In the genomic region with DNA sequence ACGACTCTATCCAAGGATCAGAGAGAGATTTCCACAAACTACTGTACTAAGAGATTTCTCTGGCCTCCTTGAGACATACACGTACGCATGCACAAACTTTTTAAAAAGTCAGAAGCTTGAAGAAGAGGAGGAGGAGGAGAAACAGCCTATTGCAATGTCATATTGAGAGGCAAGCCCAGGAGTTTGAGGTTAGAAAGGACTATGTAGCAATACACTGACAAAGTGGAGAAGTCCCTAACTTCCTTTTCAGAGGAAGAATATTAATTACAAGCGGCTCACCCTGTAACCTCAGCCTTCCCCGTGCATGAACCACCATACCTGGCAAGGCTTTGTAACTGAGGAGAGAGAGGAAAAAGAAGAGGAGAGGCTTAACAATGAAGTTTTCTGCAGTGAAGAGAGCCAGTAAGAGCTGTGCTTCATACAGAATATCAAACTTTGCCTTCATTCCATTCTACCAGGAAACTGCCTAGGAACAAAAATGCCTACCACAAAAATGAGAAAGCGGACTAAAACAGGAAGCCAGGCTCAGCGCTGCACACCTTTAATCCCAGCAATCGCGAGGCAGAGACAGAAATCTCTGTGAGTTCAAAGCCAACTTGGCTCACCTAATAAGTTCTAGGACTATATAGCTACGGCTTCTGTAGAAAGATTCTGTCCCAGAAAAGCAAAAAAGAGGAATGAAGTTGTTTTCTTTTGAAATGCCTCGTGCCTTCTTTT, we compare ENCODE assay signal across 7 mouse cellular contexts. TPM values are rescaled to one million over a fixed set of nuclear protein-coding genes. Genes with fewer than 3 reads are reported as not detected.
DNase-seq lines count a peak whose midpoint lies in the region; ATAC-seq and TF ChIP-seq lines count a peak whose summit lies in the region.

No protein-coding gene starts in this region.

- no peak for ATAC-seq in liver, embryonic 13.5 days (ENCODE audit: low read depth)
- ATAC-seq in stomach, embryonic 16.5 days (ENCODE audit: insufficient read depth, low FRiP score): no peak

- TF ChIP-seq CTCF in spleen, adult 2 months (IDR thresholded peaks at IDR 0.05; ENCODE audit: extremely low read depth, insufficient read depth, insufficient read length, insufficient replicate concordance): no peak

- no peaks in the 10 kb centered on the region for H3K27me3 ChIP-seq in spleen, adult 2 months (ENCODE audit: control insufficient read depth, insufficient read depth, low read length)
- H3K27me3 ChIP-seq in forebrain, embryonic 10.5 days (ENCODE audit: poor library complexity, severe bottlenecking): no peaks in the 10 kb centered on the region
- no peaks in the 10 kb centered on the region for H3K27me3 ChIP-seq in liver, embryonic 13.5 days
- no peaks in the 10 kb centered on the region for H3K27me3 ChIP-seq in stomach, embryonic 16.5 days (ENCODE audit: control insufficient read depth, insufficient read depth, low read length)

- peak overlapping the region; percentile 94 for H3K4me2 ChIP-seq in liver, embryonic 13.5 days
- H3K4me2 ChIP-seq in stomach, embryonic 16.5 days (ENCODE audit: low read depth, low read length): peak overlapping the region; percentile 97

- peak overlapping the region; percentile 94 for H3K4me3 ChIP-seq in spleen, adult 2 months (ENCODE audit: extremely low read depth, insufficient read depth, insufficient read length)
- peak overlapping the region; percentile 82 for H3K4me3 ChIP-seq in forebrain, embryonic 10.5 days
- peak overlapping the region; percentile 75 for H3K4me3 ChIP-seq in liver, embryonic 13.5 days (replicated peaks)
- H3K4me3 ChIP-seq in stomach, embryonic 16.5 days (replicated peaks; ENCODE audit: low read length): peak overlapping the region; percentile 88

- 12% methylated on average over 11 of the region's 11 CpGs for WGBS in spleen, adult 2 months
- WGBS in forebrain, embryonic 10.5 days: 31% methylated on average over 11 of the region's 11 CpGs
- 16% methylated on average over 11 of the region's 11 CpGs for WGBS in liver, embryonic 13.5 days (ENCODE audit: insufficient replicate concordance)
- WGBS in stomach, embryonic 16.5 days: 23% methylated on average over 11 of the region's 11 CpGs

- TF ChIP-seq POLR2A in spleen, adult 2 months (IDR thresholded peaks at IDR 0.05; ENCODE audit: low read depth, low read length): no peak

- H3K9ac ChIP-seq in liver, embryonic 13.5 days: peak overlapping the region; percentile 87
- peak overlapping the region; percentile 87 for H3K9ac ChIP-seq in stomach, embryonic 16.5 days (ENCODE audit: low read length)

- 0 out of 2 replicates have a peak, but pooled peaks cover 4% of the 10 kb centered on the region for H3K9me3 ChIP-seq in forebrain, embryonic 10.5 days
- no peaks in the 10 kb centered on the region for H3K9me3 ChIP-seq in liver, embryonic 13.5 days (replicated peaks)
- H3K9me3 ChIP-seq in stomach, embryonic 16.5 days (replicated peaks; ENCODE audit: control insufficient read depth, low read length): no peaks in the 10 kb centered on the region; the same call in 1 of the 2 replicates

- H3K36me3 ChIP-seq in spleen, adult 2 months (ENCODE audit: control insufficient read depth, insufficient read depth, low read length): peaks cover 5% of the 10 kb centered on the region; the same call in 1 of the 2 replicates
- H3K36me3 ChIP-seq in forebrain, embryonic 10.5 days (replicated peaks): peaks cover 31% of the 10 kb centered on the region
- H3K36me3 ChIP-seq in liver, embryonic 13.5 days: peaks cover 20% of the 10 kb centered on the region; the same call in 1 of the 2 replicates
- 0 out of 2 replicates have a peak, but pooled peaks cover 9% of the 10 kb centered on the region for H3K36me3 ChIP-seq in stomach, embryonic 16.5 days (ENCODE audit: control insufficient read depth, insufficient read depth, low read length)

- H3K27ac ChIP-seq in spleen, adult 2 months (ENCODE audit: insufficient read depth, low read length): no peak overlapping the region
- peak overlapping the region; percentile 95 for H3K27ac ChIP-seq in forebrain, embryonic 10.5 days
- peak overlapping the region; percentile 53 for H3K27ac ChIP-seq in liver, embryonic 13.5 days
- peak overlapping the region; percentile 69; the same call in 1 of the 2 replicates for H3K27ac ChIP-seq in stomach, embryonic 16.5 days (ENCODE audit: low read length)

- DNase-seq in spleen, adult 2 months (ENCODE audit: low read depth in 1 of 2, low spot score in 2 of 2): no peak
- no peak for DNase-seq in spleen, postnatal 4 days (ENCODE audit: low spot score in 2 of 2)
- DNase-seq in forebrain, embryonic 10.5 days (ENCODE audit: extremely low spot score, low spot score): no peak
- DNase-seq in liver, embryonic 13.5 days: no peak
- DNase-seq in spleen, postnatal 14 days (ENCODE audit: low spot score in 2 of 2): no peak
- DNase-seq in c-Kit-positive CD71-positive TER-119-positive erythroid progenitor cells, embryonic 14.5 days (ENCODE audit: low spot score): no peak

- peaks cover 16% of the 10 kb centered on the region for H3K4me1 ChIP-seq in spleen, adult 2 months (ENCODE audit: control insufficient read depth, insufficient read depth, insufficient read length)
- H3K4me1 ChIP-seq in forebrain, embryonic 10.5 days: peaks cover 37% of the 10 kb centered on the region
- H3K4me1 ChIP-seq in liver, embryonic 13.5 days (replicated peaks): peaks cover 68% of the 10 kb centered on the region
- peaks cover 24% of the 10 kb centered on the region for H3K4me1 ChIP-seq in stomach, embryonic 16.5 days (ENCODE audit: control insufficient read depth, insufficient read depth, low read length)

RNA-seq across cellular contexts. Expression of a gene that starts 0.5 kb away (rescaled TPM):
- polyA plus RNA-seq in spleen, adult 2 months (2012; rRNA removed): 12.5 and 21.6 TPM in 2 replicates
- polyA plus RNA-seq in forebrain, embryonic 10.5 days (2016; fragmentation: Nextera tagmentation; extraction: Ambion mirVana): 14.3 and 15.4 TPM in 2 replicates
- polyA plus RNA-seq in liver, embryonic 13.5 days (2015; fragmentation: Nextera tagmentation; extraction: Ambion mirVana): 9.3 and 9.8 TPM in 2 replicates
- polyA plus RNA-seq in stomach, embryonic 16.5 days (2015; fragmentation: Nextera tagmentation; extraction: Ambion mirVana): 4.8 and 5.8 TPM in 2 replicates

RNA-seq across cellular contexts. Expression of a gene that starts 28.2 kb away (rescaled TPM):
- 24.5 and 32.8 TPM in 2 replicates for polyA plus RNA-seq in spleen, adult 2 months (2012; rRNA removed)
- 35.5 and 37.1 TPM in 2 replicates for polyA plus RNA-seq in forebrain, embryonic 10.5 days (2016; fragmentation: Nextera tagmentation; extraction: Ambion mirVana)
- polyA plus RNA-seq in liver, embryonic 13.5 days (2015; fragmentation: Nextera tagmentation; extraction: Ambion mirVana): 11.8 and 16.3 TPM in 2 replicates
- polyA plus RNA-seq in stomach, embryonic 16.5 days (2015; fragmentation: Nextera tagmentation; extraction: Ambion mirVana): 37.6 and 41.3 TPM in 2 replicates

RNA-seq across cellular contexts. Expression of a gene that starts 34.7 kb away (rescaled TPM):
- not detected in 2 replicates for polyA plus RNA-seq in spleen, adult 2 months (2012; rRNA removed)
- not detected in 2 replicates for polyA plus RNA-seq in forebrain, embryonic 10.5 days (2016; fragmentation: Nextera tagmentation; extraction: Ambion mirVana)
- polyA plus RNA-seq in liver, embryonic 13.5 days (2015; fragmentation: Nextera tagmentation; extraction: Ambion mirVana): not detected in 2 replicates
- polyA plus RNA-seq in stomach, embryonic 16.5 days (2015; fragmentation: Nextera tagmentation; extraction: Ambion mirVana): 0.05 and 0.10 TPM in 2 replicates

RNA-seq across cellular contexts. Expression of a gene that starts 37.7 kb away (rescaled TPM):
- polyA plus RNA-seq in spleen, adult 2 months (2012; rRNA removed): 9.2 and 14.2 TPM in 2 replicates
- polyA plus RNA-seq in forebrain, embryonic 10.5 days (2016; fragmentation: Nextera tagmentation; extraction: Ambion mirVana): 14.9 and 16.0 TPM in 2 replicates
- polyA plus RNA-seq in liver, embryonic 13.5 days (2015; fragmentation: Nextera tagmentation; extraction: Ambion mirVana): 14.7 and 16.1 TPM in 2 replicates
- 23.7 and 24.9 TPM in 2 replicates for polyA plus RNA-seq in stomach, embryonic 16.5 days (2015; fragmentation: Nextera tagmentation; extraction: Ambion mirVana)

RNA-seq across cellular contexts. Expression of a gene that starts 59.4 kb away (rescaled TPM):
- polyA plus RNA-seq in spleen, adult 2 months (2012; rRNA removed): 2.2 and 2.8 TPM in 2 replicates
- 22.4 and 23.5 TPM in 2 replicates for polyA plus RNA-seq in forebrain, embryonic 10.5 days (2016; fragmentation: Nextera tagmentation; extraction: Ambion mirVana)
- 28.2 and 34.7 TPM in 2 replicates for polyA plus RNA-seq in liver, embryonic 13.5 days (2015; fragmentation: Nextera tagmentation; extraction: Ambion mirVana)
- polyA plus RNA-seq in stomach, embryonic 16.5 days (2015; fragmentation: Nextera tagmentation; extraction: Ambion mirVana): 37.4 and 48.4 TPM in 2 replicates
